In genomic region chr1:73959344-73959743, GRCm38 (mm10) we compare ENCODE assay signal across 21 mouse cellular contexts.
DNase-seq lines count a peak whose midpoint lies in the region; ATAC-seq and TF ChIP-seq lines count a peak whose summit lies in the region.
"Had no signal": no experiment of that assay in that cellular context is flagged by ENCODE, and none has a peak within 500 bp of the region (broad histone marks: within the 10 kb centered on the region; RNA-seq: fewer than 3 reads in every experiment).

No protein-coding gene starts in this region.

- peak overlapping the region; percentile 99 for H3K27ac ChIP-seq in heart, embryonic 15.5 days
- H3K27ac ChIP-seq: hindbrain, postnatal 0 days; kidney, postnatal 0 days; left cerebral cortex, adult 2 months; liver, embryonic 12.5 days; midbrain, embryonic 13.5 days had no signal

- H3K4me3 ChIP-seq in heart, embryonic 15.5 days: peak overlapping the region; percentile 24
- H3K4me3 ChIP-seq in myocyte: no peak overlapping the region
- H3K4me3 ChIP-seq: left cerebral cortex, adult 2 months; liver, embryonic 12.5 days; midbrain, embryonic 13.5 days had no signal

- no peak for ATAC-seq in heart, embryonic 15.5 days (replicated peaks; ENCODE audit: insufficient number of reproducible peaks, insufficient read depth, low FRiP score, low read depth)
- ATAC-seq: forebrain, embryonic 16.5 days; hindbrain, postnatal 0 days; liver, embryonic 12.5 days; midbrain, embryonic 13.5 days had no signal

- H3K9me3 ChIP-seq in heart, embryonic 15.5 days (replicated peaks): no peaks in the 10 kb centered on the region
- H3K9me3 ChIP-seq: G1E; liver, embryonic 12.5 days; midbrain, embryonic 13.5 days had no signal

- DNase-seq in heart, adult 11 months: peak; percentile 92
- DNase-seq in heart, adult 8-10 months (ENCODE audit: low spot score): no peak
- no peak for DNase-seq in heart, postnatal 36 days
- DNase-seq in ZHBTc4 (ENCODE audit: low read depth, low spot score): peak; percentile 18
- DNase-seq in adrenal gland, postnatal 10 days: no peak
- DNase-seq in testis, postnatal 14 days (ENCODE audit: low spot score): no peak
- DNase-seq: adrenal gland, postnatal 25 days; cerebellum, adult 11-12 months; cerebellum, postnatal 14 days; kidney, adult 18-20 months; layer of hippocampus, adult 9-11 months; spleen, adult 18-20 months had no signal

- TF ChIP-seq POLR2A in myocyte (IDR thresholded peaks at IDR 0.05; ENCODE audit: insufficient read length, low read depth): no peak

- no peaks in the 10 kb centered on the region for H3K36me3 ChIP-seq in heart, embryonic 15.5 days
- peaks cover 7% of the 10 kb centered on the region for H3K36me3 ChIP-seq in myocyte (ENCODE audit: control insufficient read depth, insufficient read depth)
- H3K36me3 ChIP-seq: G1E; liver, embryonic 12.5 days; midbrain, embryonic 13.5 days had no signal

- H3K4me1 ChIP-seq in heart, embryonic 15.5 days (replicated peaks): peaks cover 97% of the 10 kb centered on the region

- peak overlapping the region; percentile 69; the same call in 1 of the 2 replicates for H3K9ac ChIP-seq in heart, embryonic 15.5 days
- H3K9ac ChIP-seq: liver, embryonic 12.5 days; midbrain, embryonic 13.5 days had no signal

- no peak overlapping the region for H3ac ChIP-seq in myocyte (ENCODE audit: control insufficient read depth, insufficient read length)

- peak overlapping the region; percentile 76 for H3K4me2 ChIP-seq in heart, embryonic 15.5 days
- H3K4me2 ChIP-seq in myocyte (ENCODE audit: low read depth): peak overlapping the region; percentile 93
- H3K4me2 ChIP-seq: liver, embryonic 12.5 days; midbrain, embryonic 13.5 days had no signal

- intact Hi-C loops in heart, postnatal 36 days (cut with DNase I): loop anchor here (2.0 kb wide), 2 partner anchors 15 to 27 kb away; no protein-coding TSS in a partner anchor

- 52% methylated on average over 6 of the region's 6 CpGs for WGBS in heart, embryonic 15.5 days

- no peaks in the 10 kb centered on the region for H3K27me3 ChIP-seq in heart, embryonic 15.5 days
- H3K27me3 ChIP-seq in myocyte (ENCODE audit: control insufficient read depth, insufficient read depth, insufficient read length): no peaks in the 10 kb centered on the region
- H3K27me3 ChIP-seq: liver, embryonic 12.5 days; midbrain, embryonic 13.5 days had no signal

- H3K79me2 ChIP-seq in myocyte (ENCODE audit: control insufficient read depth, insufficient read depth): peaks cover 82% of the 10 kb centered on the region

TF ChIP-seq in myocyte, 11 proteins besides CTCF, POLR2A, EP300 and RAD21:
- no peak for TF ChIP-seq MYOD1 (IDR thresholded peaks at IDR 0.05; ENCODE audit: control insufficient read depth in 1 of 3, insufficient read length in 2 of 3, low read depth in 2 of 3)
- no peak for TF ChIP-seq E2F4 (IDR thresholded peaks at IDR 0.05; ENCODE audit: insufficient read depth)
- TF ChIP-seq POLR2AphosphoS2 (IDR thresholded peaks at IDR 0.05; ENCODE audit: insufficient read length, low read depth): no peak
- TF ChIP-seq TCF12 (IDR thresholded peaks at IDR 0.05; ENCODE audit: insufficient read depth, poor library complexity, severe bottlenecking): no peak
- TF ChIP-seq REST (IDR thresholded peaks at IDR 0.05; ENCODE audit: insufficient read depth, insufficient read length): no peak
- no peak for TF ChIP-seq SRF (IDR thresholded peaks at IDR 0.05; ENCODE audit: control insufficient read depth, insufficient read length, low read depth)
- no peak for TF ChIP-seq TCF3 (IDR thresholded peaks at IDR 0.05; ENCODE audit: insufficient read length, low read depth)
- no peak for TF ChIP-seq CEBPB (IDR thresholded peaks at IDR 0.05; ENCODE audit: insufficient read depth, poor library complexity, severe bottlenecking)
- no peak for TF ChIP-seq MYOG (IDR thresholded peaks at IDR 0.05; ENCODE audit: control insufficient read depth in 1 of 3, insufficient read depth in 1 of 3, insufficient read length in 2 of 3, low read depth in 2 of 3)
- TF ChIP-seq MAX (IDR thresholded peaks at IDR 0.05; ENCODE audit: low read depth): no peak
- no peak for TF ChIP-seq USF1 (IDR thresholded peaks at IDR 0.05; ENCODE audit: low read depth)

Comparison
In these comparisons a context has a peak if more than half of its experiments do, and no peak if none do; other contexts are left out.
1. DNase-seq: peak in heart, adult 11 months (single experiment) and ZHBTc4 (single experiment); none in heart, adult 8-10 months (single experiment), heart, postnatal 36 days (0 of 2), adrenal gland, postnatal 10 days (single experiment) and testis, postnatal 14 days (single experiment).